Mouse (Mus musculus): ENCODE measurements around the gene Olfr479. TPM values are rescaled to one million over a fixed set of nuclear protein-coding genes. Genes with fewer than 3 reads are reported as not detected.
"Not testable (repeated sequence)": the region's sequence is repeated elsewhere in the genome, so short reads cannot be mapped to it uniquely, and the experiment has no call there.

Olfr479 gene
- total RNA-seq (2014; rRNA removed) = not detected in 2 replicates
- not detected in 2 replicates for polyA plus RNA-seq (2015; fragmentation: Nextera tagmentation; extraction: Ambion mirVana)

DNA sequence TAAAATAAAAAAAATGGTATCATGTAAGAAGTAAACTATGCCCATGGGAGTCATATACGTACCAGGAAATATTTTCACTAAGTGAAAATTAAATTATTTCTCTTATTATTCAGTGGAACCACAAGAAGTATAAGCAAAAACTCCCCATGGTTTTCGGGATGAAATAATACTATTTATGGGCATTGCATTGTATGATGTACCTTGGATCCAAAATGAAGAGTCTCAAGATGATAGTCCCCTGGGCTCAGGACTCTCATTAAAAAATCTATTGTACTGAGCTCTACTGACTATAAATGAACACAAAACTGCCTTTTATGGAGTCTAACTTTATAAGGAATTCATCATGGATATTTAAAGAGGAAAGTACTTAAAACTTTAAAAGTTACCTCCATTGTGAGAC is at the start of gene Olfr479:
Olfr479 (plus strand) TSS at position 301 of the 400 bp plus-strand sequence.
- H3K27me3 ChIP-seq (ENCODE audit: insufficient read depth, low read length) = no peaks in the 10 kb centered on the region
- no peak within 1 kb of the TSS for H3K27ac ChIP-seq
- no peak within 1 kb of the TSS for H3K9ac ChIP-seq (replicated peaks; ENCODE audit: low read length)
- H3K36me3 ChIP-seq (ENCODE audit: insufficient read depth, low read length) = no peaks in the 10 kb centered on the region
- WGBS = 90% methylated on average over 2 of the region's 2 CpGs
- H3K4me1 ChIP-seq (ENCODE audit: insufficient read depth, low read length) = no peaks in the 10 kb centered on the region
- no peak within 1 kb of the TSS for H3K4me2 ChIP-seq (ENCODE audit: low read depth, low read length)
- no peaks in the 10 kb centered on the region for H3K9me3 ChIP-seq (ENCODE audit: low read length)
- no peak within 1 kb of the TSS for H3K4me3 ChIP-seq (ENCODE audit: low read length)
- no peak for DNase-seq (ENCODE audit: low spot score)
- no peak for TF ChIP-seq CTCF (IDR thresholded peaks at IDR 0.05; ENCODE audit: low read depth)
- no peak for ATAC-seq

GRCm38 (mm10) chr7:108014256-108014655 is 36.2 kb upstream of the Olfr479 start:
- H3K9me3 ChIP-seq (ENCODE audit: low read length); ATAC-seq; DNase-seq (ENCODE audit: low spot score): not testable (repeated sequence)

DNA sequence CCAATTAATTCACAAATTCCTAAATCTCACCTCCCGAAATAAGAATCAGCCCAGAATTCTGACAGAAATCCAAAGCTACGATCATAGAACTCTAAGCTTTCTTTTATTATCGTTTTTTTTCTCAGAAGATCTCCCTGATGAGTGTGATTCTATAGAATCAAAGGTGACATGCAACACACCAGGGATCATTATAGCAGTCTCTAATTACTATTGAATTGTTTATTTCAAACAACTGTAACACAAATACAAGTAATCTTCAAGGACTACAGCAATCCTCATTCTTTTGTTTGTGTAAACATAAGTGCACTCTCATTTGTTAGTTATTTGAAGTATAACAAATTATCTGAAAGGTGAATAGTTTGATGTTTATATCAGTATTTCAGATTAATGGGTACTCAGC is 16.6 kb upstream of the Olfr479 start, which contains the start of gene Olfr478:
Olfr478 (minus strand) TSS at position 101 of the 400 bp plus-strand sequence.
- Histone ChIP-seq H3K4me3 (ENCODE audit: low read length) (no peak within 1 kb of the TSS), H3K36me3 (ENCODE audit: insufficient read depth, low read length) (no peaks in the 10 kb centered on the region), H3K27ac (no peak within 1 kb of the TSS), H3K4me1 (ENCODE audit: insufficient read depth, low read length) (no peaks in the 10 kb centered on the region), H3K9ac (replicated peaks; ENCODE audit: low read length) (no peak within 1 kb of the TSS), H3K27me3 (ENCODE audit: insufficient read depth, low read length) (no peaks in the 10 kb centered on the region), H3K4me2 (ENCODE audit: low read depth, low read length) (no peak within 1 kb of the TSS), H3K9me3 (ENCODE audit: low read length) (no peaks in the 10 kb centered on the region)
- DNase-seq (ENCODE audit: low spot score) (no peak), ATAC-seq (no peak)
- no peak for TF ChIP-seq CTCF (IDR thresholded peaks at IDR 0.05; ENCODE audit: low read depth)
- 81% methylated on average over 3 of the region's 3 CpGs for WGBS

More at GRCm38 (mm10) chr7:108014256-108014655, 36.2 kb upstream of the Olfr479 start:
- H3K9ac ChIP-seq (replicated peaks; ENCODE audit: low read length); H3K4me3 ChIP-seq (ENCODE audit: low read length); H3K36me3 ChIP-seq (ENCODE audit: insufficient read depth, low read length); H3K27me3 ChIP-seq (ENCODE audit: insufficient read depth, low read length); H3K4me1 ChIP-seq (ENCODE audit: insufficient read depth, low read length); H3K27ac ChIP-seq; H3K4me2 ChIP-seq (ENCODE audit: low read depth, low read length): not testable (repeated sequence)

GRCm38 (mm10) chr7:108067246-108067645 is 16.8 kb downstream of the Olfr479 start, which contains the start of gene Olfr480:
Olfr480 (minus strand) TSS chr7:108067346.
- Histone ChIP-seq H3K27me3 (ENCODE audit: insufficient read depth, low read length) (no peaks in the 10 kb centered on the region), H3K4me1 (ENCODE audit: insufficient read depth, low read length) (no peaks in the 10 kb centered on the region), H3K27ac (no peak within 1 kb of the TSS), H3K9me3 (ENCODE audit: low read length) (no peaks in the 10 kb centered on the region), H3K4me2 (ENCODE audit: low read depth, low read length) (no peak within 1 kb of the TSS), H3K36me3 (ENCODE audit: insufficient read depth, low read length) (no peaks in the 10 kb centered on the region), H3K9ac (replicated peaks; ENCODE audit: low read length) (no peak within 1 kb of the TSS), H3K4me3 (ENCODE audit: low read length) (no peak within 1 kb of the TSS)
- ATAC-seq (no peak), DNase-seq (ENCODE audit: low spot score) (no peak)
- no peak for TF ChIP-seq CTCF (IDR thresholded peaks at IDR 0.05; ENCODE audit: low read depth)
- WGBS = 87% methylated on average over 1 of the region's 1 CpGs

GRCm38 (mm10) chr7:108079555-108079954 is 29.1 kb downstream of the Olfr479 start, which contains the start of gene Olfr481:
Olfr481 (plus strand) TSS chr7:108079855.
- Histone ChIP-seq H3K9ac (replicated peaks; ENCODE audit: low read length) (no peak within 1 kb of the TSS), H3K36me3 (ENCODE audit: insufficient read depth, low read length) (no peaks in the 10 kb centered on the region), H3K4me2 (ENCODE audit: low read depth, low read length) (no peak within 1 kb of the TSS), H3K4me3 (ENCODE audit: low read length) (no peak within 1 kb of the TSS), H3K27ac (no peak within 1 kb of the TSS), H3K4me1 (ENCODE audit: insufficient read depth, low read length) (no peaks in the 10 kb centered on the region), H3K27me3 (ENCODE audit: insufficient read depth, low read length) (no peaks in the 10 kb centered on the region), H3K9me3 (ENCODE audit: low read length) (no peaks in the 10 kb centered on the region)
- TF ChIP-seq CTCF (IDR thresholded peaks at IDR 0.05; ENCODE audit: low read depth) = no peak
- no peak for ATAC-seq
- DNase-seq (ENCODE audit: low spot score) = no peak

GRCm38 (mm10) chr7:108097486-108097885 is 47.0 kb downstream of the Olfr479 start, which contains the start of gene Olfr482:
Olfr482 (minus strand) TSS chr7:108097586.
- Histone ChIP-seq H3K9ac (replicated peaks; ENCODE audit: low read length) (no peak within 1 kb of the TSS), H3K4me3 (ENCODE audit: low read length) (no peak within 1 kb of the TSS), H3K4me2 (ENCODE audit: low read depth, low read length) (no peak within 1 kb of the TSS), H3K36me3 (ENCODE audit: insufficient read depth, low read length) (no peaks in the 10 kb centered on the region), H3K9me3 (ENCODE audit: low read length) (no peaks in the 10 kb centered on the region), H3K4me1 (ENCODE audit: insufficient read depth, low read length) (no peaks in the 10 kb centered on the region), H3K27ac (no peak within 1 kb of the TSS), H3K27me3 (ENCODE audit: insufficient read depth, low read length) (no peaks in the 10 kb centered on the region)
- DNase-seq (ENCODE audit: low spot score) (no peak), ATAC-seq (no peak)
- no peak for TF ChIP-seq CTCF (IDR thresholded peaks at IDR 0.05; ENCODE audit: low read depth)
- 78% methylated on average over 1 of the region's 1 CpGs for WGBS

DNA sequence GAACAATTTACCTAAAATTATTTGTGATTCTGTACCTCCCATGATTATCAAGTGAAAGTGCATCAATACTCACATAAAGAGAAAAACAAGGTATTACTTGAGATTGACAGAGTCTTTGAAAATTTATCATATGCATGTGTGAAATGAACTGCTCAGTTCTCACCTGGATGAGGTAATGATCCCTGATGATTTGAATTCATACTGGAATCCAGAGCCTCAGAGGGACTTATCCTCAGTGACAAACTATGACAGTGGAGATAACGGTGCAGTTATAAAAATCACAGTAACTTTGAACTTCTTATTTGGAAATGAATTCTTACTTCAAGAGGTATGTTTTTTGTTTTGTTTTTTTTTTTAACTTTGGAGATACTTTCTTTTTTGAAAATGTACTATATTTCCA is 50.1 kb downstream of the Olfr479 start, which contains the start of gene Olfr483:
Olfr483 (plus strand) TSS at position 301 of the 400 bp plus-strand sequence.
- WGBS = 83% methylated on average over 1 of the region's 1 CpGs
- H3K9ac ChIP-seq (replicated peaks; ENCODE audit: low read length) = no peak within 1 kb of the TSS
- H3K4me3 ChIP-seq (ENCODE audit: low read length) = no peak within 1 kb of the TSS
- no peaks in the 10 kb centered on the region for H3K36me3 ChIP-seq (ENCODE audit: insufficient read depth, low read length)
- no peaks in the 10 kb centered on the region for H3K4me1 ChIP-seq (ENCODE audit: insufficient read depth, low read length)
- ATAC-seq = no peak
- no peak within 1 kb of the TSS for H3K4me2 ChIP-seq (ENCODE audit: low read depth, low read length)
- TF ChIP-seq CTCF (IDR thresholded peaks at IDR 0.05; ENCODE audit: low read depth) = no peak
- no peak within 1 kb of the TSS for H3K27ac ChIP-seq
- H3K9me3 ChIP-seq (ENCODE audit: low read length) = no peaks in the 10 kb centered on the region
- no peak for DNase-seq (ENCODE audit: low spot score)
- H3K27me3 ChIP-seq (ENCODE audit: insufficient read depth, low read length) = no peaks in the 10 kb centered on the region

Other genes with a start within 250 kb of the Olfr479 start
- gene Ovch2, start 249.5 kb upstream of the Olfr479 start, total RNA-seq (2014; rRNA removed) = not detected in 2 replicates
- gene Ovch2, start 249.5 kb upstream of the Olfr479 start, polyA plus RNA-seq (2015; fragmentation: Nextera tagmentation; extraction: Ambion mirVana) = not detected in 2 replicates
- gene Olfr467, start 238.4 kb upstream of the Olfr479 start, total RNA-seq (2014; rRNA removed) = not detected in 2 replicates
- gene Olfr467, start 238.4 kb upstream of the Olfr479 start, polyA plus RNA-seq (2015; fragmentation: Nextera tagmentation; extraction: Ambion mirVana) = not detected in 2 replicates
- not detected in 2 replicates for gene Olfr469, start 225.2 kb upstream of the Olfr479 start, total RNA-seq (2014; rRNA removed)
- not detected in 2 replicates for gene Olfr469, start 225.2 kb upstream of the Olfr479 start, polyA plus RNA-seq (2015; fragmentation: Nextera tagmentation; extraction: Ambion mirVana)
- gene Olfr470, start 203.2 kb upstream of the Olfr479 start, total RNA-seq (2014; rRNA removed) = not detected in 2 replicates
- gene Olfr470, start 203.2 kb upstream of the Olfr479 start, polyA plus RNA-seq (2015; fragmentation: Nextera tagmentation; extraction: Ambion mirVana) = not detected in 2 replicates
- gene Olfr472, start 152.8 kb upstream of the Olfr479 start, total RNA-seq (2014; rRNA removed) = not detected in 2 replicates
- not detected in 2 replicates for gene Olfr472, start 152.8 kb upstream of the Olfr479 start, polyA plus RNA-seq (2015; fragmentation: Nextera tagmentation; extraction: Ambion mirVana)
- not detected in 2 replicates for gene Olfr473, start 120.2 kb upstream of the Olfr479 start, total RNA-seq (2014; rRNA removed)
- not detected in 2 replicates for gene Olfr473, start 120.2 kb upstream of the Olfr479 start, polyA plus RNA-seq (2015; fragmentation: Nextera tagmentation; extraction: Ambion mirVana)
- not detected in 2 replicates for gene Olfr474, start 96.0 kb upstream of the Olfr479 start, total RNA-seq (2014; rRNA removed)
- gene Olfr474, start 96.0 kb upstream of the Olfr479 start, polyA plus RNA-seq (2015; fragmentation: Nextera tagmentation; extraction: Ambion mirVana) = not detected in 2 replicates
- not detected in 2 replicates for gene Olfr476, start 85.9 kb upstream of the Olfr479 start, total RNA-seq (2014; rRNA removed)
- not detected in 2 replicates for gene Olfr476, start 85.9 kb upstream of the Olfr479 start, polyA plus RNA-seq (2015; fragmentation: Nextera tagmentation; extraction: Ambion mirVana)
- not detected in 2 replicates for gene Olfr477, start 64.0 kb upstream of the Olfr479 start, total RNA-seq (2014; rRNA removed)
- gene Olfr477, start 64.0 kb upstream of the Olfr479 start, polyA plus RNA-seq (2015; fragmentation: Nextera tagmentation; extraction: Ambion mirVana) = not detected in 2 replicates
- not detected in 2 replicates for gene Olfr478, start 16.7 kb upstream of the Olfr479 start, total RNA-seq (2014; rRNA removed)
- gene Olfr478, start 16.7 kb upstream of the Olfr479 start, polyA plus RNA-seq (2015; fragmentation: Nextera tagmentation; extraction: Ambion mirVana) = not detected in 2 replicates
- not detected in 2 replicates for gene Olfr480, start 16.7 kb downstream of the Olfr479 start, total RNA-seq (2014; rRNA removed)
- gene Olfr480, start 16.7 kb downstream of the Olfr479 start, polyA plus RNA-seq (2015; fragmentation: Nextera tagmentation; extraction: Ambion mirVana) = not detected in 2 replicates
- not detected in 2 replicates for gene Olfr481, start 29.2 kb downstream of the Olfr479 start, total RNA-seq (2014; rRNA removed)
- gene Olfr481, start 29.2 kb downstream of the Olfr479 start, polyA plus RNA-seq (2015; fragmentation: Nextera tagmentation; extraction: Ambion mirVana) = not detected in 2 replicates
- not detected in 2 replicates for gene Olfr482, start 46.9 kb downstream of the Olfr479 start, total RNA-seq (2014; rRNA removed)
- gene Olfr482, start 46.9 kb downstream of the Olfr479 start, polyA plus RNA-seq (2015; fragmentation: Nextera tagmentation; extraction: Ambion mirVana) = 0.14 TPM in 1 of 2 replicates, not detected in the other
- gene Olfr483, start 50.2 kb downstream of the Olfr479 start, total RNA-seq (2014; rRNA removed) = not detected in 2 replicates
- gene Olfr483, start 50.2 kb downstream of the Olfr479 start, polyA plus RNA-seq (2015; fragmentation: Nextera tagmentation; extraction: Ambion mirVana) = not detected in 2 replicates
- not detected in 2 replicates for gene Olfr484, start 76.8 kb downstream of the Olfr479 start, total RNA-seq (2014; rRNA removed)
- gene Olfr484, start 76.8 kb downstream of the Olfr479 start, polyA plus RNA-seq (2015; fragmentation: Nextera tagmentation; extraction: Ambion mirVana) = not detected in 2 replicates
- not detected in 2 replicates for gene Olfr485, start 109.2 kb downstream of the Olfr479 start, total RNA-seq (2014; rRNA removed)
- gene Olfr485, start 109.2 kb downstream of the Olfr479 start, polyA plus RNA-seq (2015; fragmentation: Nextera tagmentation; extraction: Ambion mirVana) = not detected in 2 replicates
- not detected in 2 replicates for gene Olfr486, start 122.0 kb downstream of the Olfr479 start, total RNA-seq (2014; rRNA removed)
- gene Olfr486, start 122.0 kb downstream of the Olfr479 start, polyA plus RNA-seq (2015; fragmentation: Nextera tagmentation; extraction: Ambion mirVana) = not detected in 2 replicates
- not detected in 2 replicates for gene Olfr487, start 163.9 kb downstream of the Olfr479 start, total RNA-seq (2014; rRNA removed)
- gene Olfr487, start 163.9 kb downstream of the Olfr479 start, polyA plus RNA-seq (2015; fragmentation: Nextera tagmentation; extraction: Ambion mirVana) = not detected in 2 replicates
- not detected in 2 replicates for gene Olfr488, start 207.7 kb downstream of the Olfr479 start, total RNA-seq (2014; rRNA removed)
- gene Olfr488, start 207.7 kb downstream of the Olfr479 start, polyA plus RNA-seq (2015; fragmentation: Nextera tagmentation; extraction: Ambion mirVana) = not detected in 2 replicates
- not detected in 2 replicates for gene Olfr490, start 238.2 kb downstream of the Olfr479 start, total RNA-seq (2014; rRNA removed)
- not detected in 2 replicates for gene Olfr490, start 238.2 kb downstream of the Olfr479 start, polyA plus RNA-seq (2015; fragmentation: Nextera tagmentation; extraction: Ambion mirVana)